Mouse (Mus musculus): ENCODE data around the gene Morn4.

DNA sequence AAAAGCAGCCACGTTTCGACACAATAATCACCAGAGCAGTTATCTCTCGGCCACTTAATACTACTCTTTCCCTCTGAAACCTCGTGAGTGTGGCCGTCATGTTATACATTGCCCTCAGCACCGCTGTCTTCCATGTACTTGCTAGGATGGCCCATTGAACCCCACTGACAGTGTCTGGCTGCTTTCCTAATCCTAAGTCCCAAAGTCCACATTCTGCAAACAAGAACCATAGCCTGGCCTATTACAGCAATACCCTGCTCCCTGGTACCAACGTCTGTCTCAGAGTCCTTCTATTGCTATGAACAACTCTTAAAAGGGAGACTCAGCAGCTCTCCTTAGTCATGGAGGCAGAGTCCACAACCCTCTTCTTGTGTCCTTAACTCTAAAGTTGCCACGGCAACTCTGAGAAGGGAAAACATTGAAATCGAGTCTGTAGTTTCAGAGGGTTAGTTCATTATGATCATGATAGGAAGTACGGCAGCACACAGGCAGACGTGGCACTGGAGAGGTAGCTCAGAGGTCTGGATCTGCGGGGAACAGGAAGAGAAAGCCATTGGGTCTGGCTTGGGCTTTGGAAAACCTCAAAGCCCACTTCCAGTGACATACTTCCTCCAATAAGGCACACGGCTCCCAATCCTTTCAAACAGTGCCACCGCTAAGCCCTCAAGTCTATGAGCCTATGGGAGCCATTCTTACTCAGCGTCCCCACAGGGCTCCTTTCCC, 14.1 kb downstream of the Morn4 start:
- TF ChIP-seq POLR2A (IDR thresholded peaks at IDR 0.05; ENCODE audit: control insufficient read depth, extremely low read depth, insufficient read depth, low read length, poor library complexity), result no peak
- no peak for TF ChIP-seq CTCF (IDR thresholded peaks at IDR 0.05; ENCODE audit: borderline replicate concordance, control insufficient read depth, extremely low read depth, insufficient read depth, low read length, poor library complexity)
